Mouse (Mus musculus) 3134 (cell line): ENCODE measurements around the gene Ccdc105.

Experiments
- DNase-seq: peaks from one replicate; pipeline ENCODE4 v3.0.0-alpha.2; 2011; ENCODE audit warnings: low spot score; ENCODE audit not compliant: insufficient read length; ENCODE audit errors: extremely low read depth

Ccdc105 gene

DNA sequence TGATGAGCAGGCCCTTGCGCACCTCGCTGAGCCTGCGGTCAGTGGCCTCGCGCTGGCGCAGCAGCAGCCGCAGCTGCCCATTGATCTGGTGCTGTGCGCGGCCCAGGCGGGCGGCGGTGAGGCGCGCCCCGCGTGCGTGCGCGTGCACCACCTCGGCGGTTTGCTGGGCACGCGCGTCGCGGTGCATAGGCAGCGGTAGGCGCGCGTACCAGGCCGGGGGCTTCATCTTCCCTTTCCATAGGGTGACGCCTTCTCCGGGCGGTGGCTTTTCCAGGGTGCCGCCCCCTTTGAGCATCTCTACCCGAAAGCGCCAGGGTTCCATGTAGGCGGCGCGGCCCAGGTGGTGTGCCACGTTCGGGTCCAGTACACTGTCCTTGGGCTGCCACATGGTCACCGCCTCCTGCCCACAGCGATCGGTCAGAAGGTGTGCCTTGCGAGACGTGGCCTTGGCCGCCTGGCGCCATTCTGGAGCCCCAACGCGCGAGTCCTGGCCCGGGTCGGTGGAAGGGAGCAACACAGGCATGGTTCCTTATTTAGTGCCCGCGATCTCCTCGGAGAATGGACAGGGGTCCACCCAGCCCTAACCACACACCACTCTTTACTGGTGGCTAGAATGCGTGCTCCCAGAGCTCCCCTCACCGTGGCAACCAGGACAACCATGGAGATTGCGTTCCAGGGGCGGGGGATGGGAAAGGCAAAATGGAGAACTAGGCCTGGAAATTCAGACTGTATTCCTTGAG lies at the start of gene Ccdc105:
Ccdc105 (minus strand) TSS at position 614 of the 740 bp plus-strand sequence.
- DNase-seq: no peak

DNA sequence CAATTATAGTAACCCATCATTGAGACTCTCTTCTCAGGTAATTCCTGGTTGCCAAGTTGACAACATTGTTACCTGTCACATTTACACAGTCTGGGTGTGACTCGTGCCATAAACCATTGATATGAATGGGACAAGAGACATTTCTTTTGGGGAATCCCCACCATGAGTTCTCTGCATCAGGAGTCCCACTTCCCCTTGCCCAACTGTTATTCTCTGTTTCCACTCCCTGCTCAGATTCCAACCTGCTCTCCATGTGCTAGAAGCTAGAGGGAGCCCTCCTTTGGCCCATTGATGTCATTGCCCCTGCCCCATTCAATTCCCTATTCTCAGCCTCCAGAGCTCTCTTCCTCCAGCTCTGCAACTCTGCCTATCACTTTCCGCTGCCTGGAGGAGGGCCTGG lies 48.6 kb upstream of the Ccdc105 start:
- no peak for DNase-seq

DNA sequence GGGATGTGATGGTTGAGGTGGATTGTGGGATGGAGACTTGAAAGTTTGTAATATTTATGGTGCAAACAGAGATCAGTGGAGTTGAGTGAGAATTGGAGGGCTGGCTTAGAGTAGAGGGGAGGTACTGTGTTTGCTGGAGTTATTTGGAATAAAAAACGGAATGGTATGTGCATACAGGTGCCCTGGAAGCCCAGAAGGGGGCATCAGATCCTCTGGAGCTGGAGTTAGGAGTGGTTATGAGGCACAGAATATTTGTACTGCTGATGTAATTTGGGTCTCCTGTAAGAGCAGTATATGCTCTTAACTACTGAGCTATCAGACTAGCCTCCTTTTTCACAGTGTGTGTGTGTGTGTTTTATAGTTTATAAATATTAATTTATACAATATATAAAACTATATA lies 37.7 kb upstream of the Ccdc105 start:
- DNase-seq: no peak

DNA sequence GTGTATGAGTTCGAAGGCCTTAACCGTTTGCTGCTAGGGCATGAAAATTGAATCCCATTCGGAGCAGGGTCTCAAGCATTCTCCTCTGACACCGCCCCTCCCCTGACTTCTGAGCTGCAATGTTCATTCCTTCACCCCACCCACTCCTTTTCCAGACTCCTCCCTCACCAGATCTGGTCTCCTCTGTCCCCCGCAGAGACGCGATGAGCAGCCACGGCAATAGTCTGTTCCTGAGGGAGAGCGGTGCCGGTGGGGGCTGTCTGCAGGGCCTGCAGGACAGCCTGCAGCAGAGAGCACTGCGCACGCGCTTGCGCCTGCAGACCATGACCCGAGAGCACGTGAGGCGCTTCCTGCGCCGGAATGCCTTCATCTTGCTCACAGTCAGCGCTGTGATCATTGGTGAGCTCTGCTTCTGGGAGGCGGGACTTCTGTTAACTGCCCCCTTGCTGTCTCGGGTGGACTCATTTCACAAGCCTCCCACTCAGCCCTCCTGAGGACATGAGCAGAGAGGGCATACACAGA lies 34.8 kb upstream of the Ccdc105 start:
- DNase-seq: peak; percentile 4

DNA sequence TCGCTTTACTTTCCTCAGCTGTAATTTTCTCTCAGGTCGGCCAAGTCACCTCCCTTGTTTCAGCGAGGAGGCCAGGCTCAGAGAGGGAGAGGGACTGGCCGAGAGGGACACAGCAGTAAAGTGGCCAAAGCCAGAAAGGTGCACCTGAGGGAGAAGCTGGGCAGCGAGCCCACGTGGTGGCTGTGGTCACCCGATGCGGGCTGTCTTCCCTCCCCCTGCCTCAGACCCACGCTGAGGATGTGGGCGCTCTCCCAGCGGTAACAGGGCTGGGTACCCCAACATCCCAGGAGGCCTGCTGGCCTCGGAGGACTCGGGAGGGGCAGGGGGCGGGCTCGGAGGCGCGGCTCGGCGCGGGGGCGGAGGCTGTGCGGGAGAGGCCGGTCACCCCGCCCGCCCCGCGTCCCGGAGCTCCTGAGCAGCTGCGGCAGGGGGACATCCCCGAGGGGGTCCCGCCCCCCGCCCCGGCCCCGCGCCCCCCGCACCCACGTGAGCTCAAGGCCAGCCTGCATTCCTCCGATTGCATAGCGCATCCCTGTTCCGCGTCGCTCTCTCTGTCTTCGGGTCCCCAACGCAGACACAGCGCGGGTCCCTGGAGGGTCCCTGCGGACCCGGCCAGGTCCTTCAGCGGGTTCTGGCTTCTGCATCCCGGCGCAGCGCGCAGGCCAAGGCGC lies 27.3 kb upstream of the Ccdc105 start, which contains the start of gene Slc1a6:
Slc1a6 (plus strand) TSS at position 516 of the 671 bp plus-strand sequence.
- no peak for DNase-seq

DNA sequence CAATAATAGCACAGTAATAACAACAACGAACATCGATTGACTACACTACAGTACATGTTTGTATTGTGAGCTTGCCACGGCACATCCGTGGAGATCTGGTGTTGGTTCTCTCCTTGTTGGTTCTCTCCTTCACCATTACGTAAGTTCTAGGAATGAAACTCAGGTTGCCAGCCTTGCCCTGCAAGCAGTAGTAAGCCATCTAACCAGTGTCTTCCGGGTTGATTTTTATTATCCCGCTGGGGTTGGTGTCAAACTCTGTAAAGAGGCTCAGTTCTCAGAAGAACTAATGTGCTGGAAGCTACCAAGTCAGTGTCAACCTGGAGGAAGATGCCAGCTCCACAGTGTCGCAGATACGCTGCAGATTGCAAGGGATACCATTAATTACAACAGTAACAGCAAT lies 26.7 kb upstream of the Ccdc105 start:
- DNase-seq: no peak

DNA sequence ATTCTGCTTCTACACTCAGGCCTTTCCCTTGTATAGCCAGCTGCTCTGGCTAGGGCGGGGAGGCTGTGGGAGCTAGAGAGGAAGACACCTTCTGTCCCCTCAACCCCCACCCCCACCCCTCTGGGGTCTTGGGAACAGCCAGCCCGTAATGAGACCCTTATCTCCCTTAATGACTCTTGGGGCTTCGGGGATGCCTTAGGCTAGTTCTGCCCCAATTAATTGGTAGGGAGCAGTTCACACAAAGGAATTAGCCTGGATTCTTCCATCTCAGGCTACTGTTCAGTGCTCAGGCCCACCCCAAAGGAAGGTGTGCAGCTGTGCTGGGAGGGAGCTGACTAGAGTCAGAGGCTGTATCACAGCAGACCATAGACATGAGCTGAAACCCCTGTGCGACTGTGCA lies 23.0 kb upstream of the Ccdc105 start:
- DNase-seq: no peak

DNA sequence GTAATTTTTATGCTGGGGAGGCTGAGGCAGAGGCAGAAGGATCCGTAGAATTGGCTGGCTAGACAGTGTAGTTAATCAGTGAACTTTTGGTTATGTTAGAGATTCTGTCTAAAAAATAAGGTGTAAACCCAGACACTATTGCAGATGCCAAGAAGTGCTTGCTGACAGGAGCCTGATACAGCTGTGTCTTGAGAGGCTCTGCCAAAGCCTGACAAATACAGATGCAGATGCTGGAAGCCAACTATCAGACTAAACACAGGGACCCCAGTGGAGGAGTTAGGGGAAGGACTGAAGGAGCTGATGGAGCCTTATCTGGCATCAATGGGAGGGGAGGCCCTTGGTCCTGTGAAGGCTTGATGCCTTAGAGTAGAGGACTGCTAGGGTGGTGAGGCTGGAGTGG lies 12.7 kb upstream of the Ccdc105 start:
- DNase-seq: no peak

DNA sequence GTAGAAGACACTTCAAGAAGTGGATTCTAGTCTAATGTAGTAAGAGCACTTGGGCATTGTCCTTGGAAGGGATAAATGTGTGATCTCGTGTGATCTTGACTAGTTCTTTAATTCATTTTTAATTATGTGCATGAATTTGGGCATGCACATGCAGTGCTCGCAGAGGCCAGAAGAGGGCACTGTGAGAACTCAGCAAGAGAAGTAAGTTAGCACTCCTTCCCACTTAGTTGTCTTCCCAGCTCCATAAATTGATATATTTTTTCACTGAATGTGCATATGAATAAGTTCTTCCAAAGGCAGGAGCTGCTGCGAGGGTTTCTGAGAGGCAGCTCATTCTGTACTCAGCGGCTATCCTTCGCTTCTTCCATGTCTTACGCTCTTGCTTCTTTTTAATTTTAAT lies 3.2 kb upstream of the Ccdc105 start:
- no peak for DNase-seq

DNA sequence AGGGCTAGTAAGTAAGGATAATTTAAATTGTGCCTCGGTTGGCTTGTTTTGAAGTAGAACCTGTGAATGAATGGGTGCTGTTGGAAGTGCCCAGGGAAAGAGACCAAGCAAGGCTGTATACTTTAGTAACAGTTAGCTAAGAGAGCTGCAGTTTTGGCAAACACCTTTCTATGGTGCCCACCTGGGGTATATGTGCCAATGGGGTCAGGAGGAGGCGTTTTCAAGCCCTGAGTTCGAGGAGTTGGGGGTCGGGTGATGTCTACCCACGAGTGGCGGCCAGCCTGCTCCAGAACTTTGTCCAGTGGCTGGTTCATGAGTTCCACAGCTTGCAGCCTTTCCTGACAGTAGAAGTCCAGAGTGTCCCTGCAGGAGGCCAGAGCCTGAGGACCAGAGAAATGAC lies 3.9 kb downstream of the Ccdc105 start:
- no peak for DNase-seq

DNA sequence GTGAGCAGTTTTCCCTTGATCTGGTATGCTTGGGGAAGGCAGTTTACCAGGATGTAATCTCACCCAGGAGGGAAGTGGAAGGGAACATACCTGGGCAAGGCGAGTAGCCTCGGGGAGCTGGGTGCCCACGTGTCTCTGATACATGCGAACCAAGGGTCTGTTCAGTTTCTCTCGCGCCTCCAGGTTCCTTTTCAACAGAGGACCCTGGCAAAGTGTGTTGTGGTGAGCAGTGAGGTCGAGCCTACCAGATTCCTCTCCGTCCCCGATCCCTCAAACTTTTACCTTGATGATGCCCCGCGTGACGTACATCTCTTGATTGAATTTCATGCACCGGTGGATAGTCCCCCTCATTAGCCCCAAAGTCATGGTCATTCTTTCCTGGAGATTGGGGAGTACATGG lies 4.7 kb downstream of the Ccdc105 start:
- DNase-seq: no peak

DNA sequence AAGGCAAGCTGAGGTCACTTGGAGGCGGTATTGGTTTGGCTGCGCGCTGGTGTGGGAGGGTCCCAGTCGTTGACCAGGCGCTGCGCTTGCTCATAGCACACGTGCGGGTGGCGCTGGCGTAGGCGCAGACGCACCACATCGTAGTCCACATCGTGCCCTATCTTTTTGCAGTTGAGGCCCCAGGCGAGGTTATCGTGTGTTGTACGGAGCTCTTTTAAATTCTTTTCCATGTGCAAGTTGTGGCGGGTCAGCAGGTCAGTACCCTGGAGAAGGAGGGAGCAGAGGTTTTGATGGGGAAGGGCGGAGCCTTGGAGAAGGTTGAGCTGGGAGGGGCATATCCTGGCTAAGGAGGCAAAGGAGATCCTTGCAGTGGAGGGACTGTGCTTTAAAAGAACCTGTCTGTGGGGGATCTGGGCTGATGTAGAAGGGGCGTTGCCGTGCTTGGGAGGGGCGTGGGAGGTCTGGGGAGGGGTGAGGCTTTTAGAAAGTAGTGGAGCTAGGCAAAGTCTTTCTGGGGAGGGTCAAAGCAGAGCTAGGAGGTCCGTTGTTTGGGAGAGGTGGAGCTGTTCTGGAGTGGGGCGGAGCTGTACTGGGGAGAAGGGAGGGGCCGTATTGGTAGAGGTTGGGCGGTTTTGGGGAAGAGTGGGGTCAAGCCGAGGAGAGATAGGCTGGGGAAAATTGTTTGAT lies 5.7 kb downstream of the Ccdc105 start:
- DNase-seq: no peak

DNA sequence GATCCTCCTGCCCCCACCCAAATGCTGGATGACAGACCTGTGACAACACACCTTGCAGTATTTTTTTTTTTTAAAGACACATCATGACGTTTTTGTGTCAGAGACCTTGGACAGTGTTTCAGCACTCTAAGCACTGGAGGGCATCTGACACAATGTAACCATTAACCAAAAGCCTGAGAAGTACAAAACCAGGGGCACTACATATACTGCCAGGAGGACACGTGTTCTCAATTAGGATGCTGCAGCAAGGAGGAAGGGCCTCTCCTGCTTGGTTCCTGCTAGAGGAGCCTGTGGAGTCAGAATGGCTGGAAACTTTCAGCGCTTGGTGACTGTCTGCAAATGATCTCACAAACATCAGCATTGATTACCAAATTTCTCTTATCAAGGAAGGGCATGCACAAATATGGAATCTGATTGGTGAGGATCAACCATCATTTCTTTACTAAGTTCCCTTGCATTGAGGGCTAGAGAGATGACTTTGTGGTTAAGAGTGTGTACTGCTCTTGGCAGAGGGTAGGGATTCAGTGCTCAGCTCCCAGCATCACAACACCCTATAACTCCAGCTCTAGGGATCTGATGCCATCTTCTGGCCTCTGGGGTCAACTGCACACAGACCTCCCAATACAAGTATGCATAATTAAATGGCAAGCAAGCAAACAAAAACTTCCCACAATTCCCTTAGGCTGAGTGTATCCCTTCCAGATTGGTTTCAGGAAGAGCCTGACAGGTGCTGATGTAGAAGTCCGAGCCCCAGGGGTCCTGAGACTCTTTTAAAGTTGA lies 7.2 kb downstream of the Ccdc105 start:
- DNase-seq: no peak

DNA sequence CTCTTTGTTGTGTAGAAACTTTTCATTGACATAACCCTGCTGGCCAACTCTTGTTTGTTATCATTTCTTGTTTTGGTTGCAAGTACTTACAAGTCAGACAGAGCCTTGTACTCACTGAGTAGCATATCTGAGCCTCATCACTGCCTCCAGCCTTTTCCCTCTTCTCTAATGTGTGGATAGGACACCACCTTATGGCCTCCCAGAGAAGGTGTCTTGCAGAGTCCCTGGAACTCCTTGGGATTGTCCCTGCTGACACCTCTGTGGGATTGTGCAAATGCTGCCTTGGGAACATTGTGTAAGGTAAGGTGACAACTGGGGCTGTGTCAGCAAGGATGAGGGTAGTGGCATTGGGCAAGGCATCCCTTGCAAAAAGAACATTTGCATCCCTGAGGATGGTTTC lies 9.1 kb downstream of the Ccdc105 start:
- no peak for DNase-seq

DNA sequence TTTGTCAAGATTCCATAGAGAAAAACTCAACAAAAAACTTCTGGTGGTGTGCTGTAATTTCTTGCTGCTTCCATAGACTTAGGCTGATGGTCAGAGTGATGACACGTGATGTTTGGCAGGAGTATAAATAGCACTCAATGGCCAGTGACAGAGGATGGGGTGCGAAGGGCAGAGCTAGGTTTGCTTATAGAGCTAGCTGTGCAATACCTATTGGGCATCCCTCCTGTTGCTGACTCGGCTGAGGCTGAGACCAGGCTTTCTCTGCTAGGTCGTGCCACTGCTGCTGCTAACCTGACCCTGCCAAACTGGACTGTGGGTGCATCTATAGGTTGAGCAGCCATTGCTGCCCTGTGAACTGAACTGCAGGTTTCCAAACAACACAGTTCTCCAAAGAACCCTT lies 13.0 kb downstream of the Ccdc105 start:
- DNase-seq: no peak

DNA sequence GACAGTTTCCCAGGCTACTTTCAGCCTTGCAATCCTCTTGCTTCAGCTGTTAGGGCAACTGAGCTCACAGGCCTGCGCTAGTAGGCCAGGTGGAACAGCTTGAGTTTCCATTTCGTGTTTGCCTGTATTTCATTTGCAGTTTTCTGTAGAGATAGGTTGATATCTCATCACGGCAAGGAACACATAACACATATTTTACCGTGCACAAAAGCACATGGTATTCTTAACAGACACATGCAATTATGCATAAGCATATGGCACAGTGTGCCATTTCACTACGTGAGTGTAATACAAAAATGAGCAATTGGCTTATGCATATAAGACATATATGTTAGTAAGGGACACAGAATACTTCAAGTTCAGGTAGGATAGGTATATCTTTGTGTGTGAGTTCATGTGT lies 25.0 kb downstream of the Ccdc105 start:
- no peak for DNase-seq

DNA sequence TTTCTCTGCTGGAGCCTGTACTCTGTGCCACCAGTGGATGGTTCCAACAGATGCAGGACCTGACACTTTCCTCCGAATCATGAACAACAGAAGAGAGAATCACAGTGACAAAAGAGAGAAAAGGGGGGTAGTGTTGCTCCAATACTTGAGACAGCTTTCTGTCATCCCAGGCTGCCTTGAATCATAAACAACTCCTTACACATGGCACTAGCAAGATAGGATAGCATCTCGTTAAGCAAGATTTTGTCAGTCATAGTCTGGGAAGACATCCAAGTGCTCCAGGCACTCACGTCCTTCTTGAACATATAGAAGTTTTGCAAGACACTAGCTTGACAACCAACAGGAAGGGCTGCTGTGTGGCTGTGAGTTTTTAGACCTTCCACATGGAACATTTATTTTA lies 25.8 kb downstream of the Ccdc105 start:
- no peak for DNase-seq

DNA sequence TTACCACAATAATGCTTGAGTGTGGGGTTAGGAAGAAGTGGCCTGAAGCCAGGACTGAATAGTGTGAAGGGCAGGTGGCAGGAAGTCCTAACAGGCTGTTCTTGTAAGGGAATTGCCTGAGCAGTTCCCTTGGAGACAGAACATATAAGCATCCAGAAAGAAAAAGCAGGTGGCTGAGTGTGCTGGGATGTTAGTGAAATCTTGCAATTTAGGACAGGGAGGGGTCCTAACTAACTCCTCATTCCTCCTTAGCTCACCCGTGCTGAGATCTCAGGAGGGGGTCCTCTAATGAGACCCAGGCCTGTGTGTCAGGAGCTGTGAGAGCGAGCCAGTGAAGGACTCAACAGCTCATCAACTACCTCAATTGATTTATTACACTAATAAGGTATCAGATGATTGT lies 29.4 kb downstream of the Ccdc105 start:
- no peak for DNase-seq

DNA sequence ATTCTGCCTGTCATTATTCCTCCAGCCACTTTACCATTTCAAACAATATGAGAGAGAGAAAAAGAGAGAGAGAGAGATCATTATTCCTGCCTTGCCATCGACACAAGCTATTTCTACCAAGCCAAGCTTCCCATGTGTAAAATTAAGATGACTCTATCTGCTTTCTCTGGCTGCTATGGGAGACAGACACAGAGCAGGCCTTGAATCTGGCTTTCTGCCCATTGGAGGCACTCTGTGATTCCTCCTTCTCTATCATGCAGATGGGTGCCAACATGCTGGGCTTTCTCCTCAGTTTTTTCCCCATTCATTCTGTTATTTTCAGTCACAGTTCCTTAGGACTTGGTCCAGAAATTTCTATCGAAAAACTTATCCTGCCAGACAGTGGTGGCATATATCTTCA lies 30.2 kb downstream of the Ccdc105 start:
- no peak for DNase-seq

DNA sequence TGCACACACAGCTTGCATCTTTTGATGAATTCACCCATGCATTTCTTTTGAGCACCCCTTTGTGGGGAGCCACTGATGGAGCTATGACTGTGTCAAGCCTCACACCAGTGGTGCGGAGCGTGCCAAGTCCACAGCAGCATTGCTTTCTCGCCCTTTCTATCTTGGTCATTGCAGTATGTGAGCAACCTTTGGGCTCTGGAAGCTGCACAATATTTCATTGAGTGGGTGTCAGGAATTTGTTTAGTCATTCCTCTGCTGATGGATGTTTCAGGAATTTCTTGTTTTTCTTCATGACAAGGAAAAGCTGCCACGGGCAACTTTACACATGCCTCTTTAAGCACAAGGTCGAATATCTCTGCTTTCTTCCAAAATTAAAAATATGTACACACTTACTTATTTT lies 30.8 kb downstream of the Ccdc105 start:
- DNase-seq: no peak

DNA sequence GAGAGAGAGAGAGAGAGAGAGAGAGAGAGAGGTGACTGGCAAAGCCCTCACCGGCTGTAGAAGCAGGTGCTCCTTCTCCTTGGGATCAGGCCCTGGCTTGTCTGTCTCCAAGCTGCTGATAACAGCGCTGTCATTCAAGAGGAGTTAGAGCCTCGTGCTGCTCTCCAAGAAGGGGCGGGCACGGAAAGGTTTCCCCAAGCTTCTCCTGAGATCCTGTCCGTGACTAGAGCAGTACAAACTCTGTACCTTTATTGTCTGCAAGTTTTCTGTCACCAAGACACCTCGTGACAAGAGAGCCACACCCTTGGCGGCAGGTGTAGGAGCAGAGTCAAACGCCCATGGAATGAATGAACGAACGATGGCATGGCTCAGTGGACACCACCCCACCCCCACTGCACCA lies 34.8 kb downstream of the Ccdc105 start, which contains the start of gene Casp14:
Casp14 (minus strand) TSS at position 239 of the 400 bp plus-strand sequence.
- DNase-seq: no peak
